Mouse (Mus musculus) right cerebral cortex, postnatal 14 days (tissue): ENCODE results near the gene Hccs.
"Not testable (repeated sequence)": the region's sequence is repeated elsewhere in the genome, so short reads cannot be mapped to it uniquely, and the experiment has no call there.

Experiments used
- DNase-seq: peaks from one replicate; pipeline ENCODE4 v3.0.0; 2022

The Hccs gene

GRCm38 (mm10) chrX:169319945-169320667 is at the start of gene Hccs:
Hccs (minus strand) TSS chrX:169320372.
- peak; percentile 82 for DNase-seq

GRCm38 (mm10) chrX:169357146-169357772 is 37.1 kb upstream of the Hccs start:
- DNase-seq: no peak

- no peak for DNase-seq
Observed at GRCm38 (mm10) chrX:169338213-169338612, 18.0 kb upstream of the Hccs start.

- no peak for DNase-seq
Observed at GRCm38 (mm10) chrX:169337559-169337958, 17.4 kb upstream of the Hccs start.

GRCm38 (mm10) chrX:169332264-169332663 is 12.1 kb upstream of the Hccs start:
- peak; percentile 58 for DNase-seq

- no peak for DNase-seq
Observed at GRCm38 (mm10) chrX:169325929-169326595, 5.9 kb upstream of the Hccs start.

- not testable (repeated sequence) for DNase-seq
Observed at GRCm38 (mm10) chrX:169320668-169321005, 465 bp upstream of the Hccs start.

- DNase-seq: no peak
Observed at GRCm38 (mm10) chrX:169319066-169319760, 959 bp downstream of the Hccs start.

- DNase-seq: no peak
Observed at GRCm38 (mm10) chrX:169308559-169308958, 11.6 kb downstream of the Hccs start.

GRCm38 (mm10) chrX:169303945-169304344 is 16.2 kb downstream of the Hccs start:
- peak; percentile 8 for DNase-seq

GRCm38 (mm10) chrX:169302271-169303045 is 17.7 kb downstream of the Hccs start:
- no peak for DNase-seq

- peak; percentile 4 for DNase-seq
Observed at GRCm38 (mm10) chrX:169299579-169299978, 20.6 kb downstream of the Hccs start.

- DNase-seq: no peak
Observed at GRCm38 (mm10) chrX:169263433-169264172, 56.6 kb downstream of the Hccs start.

- DNase-seq: no peak
Observed at GRCm38 (mm10) chrX:169262212-169262611, 58.0 kb downstream of the Hccs start.

GRCm38 (mm10) chrX:169261034-169261433 is 59.1 kb downstream of the Hccs start:
- no peak for DNase-seq

- no peak for DNase-seq
Observed at GRCm38 (mm10) chrX:169256741-169257140, 63.4 kb downstream of the Hccs start.

- no peak for DNase-seq
Observed at GRCm38 (mm10) chrX:169255915-169256314, 64.3 kb downstream of the Hccs start.

- DNase-seq: no peak
Observed at GRCm38 (mm10) chrX:169222357-169223062, 97.7 kb downstream of the Hccs start.

GRCm38 (mm10) chrX:169220064-169220463 is 100.1 kb downstream of the Hccs start:
- no peak for DNase-seq

GRCm38 (mm10) chrX:169210019-169210418 is 110.2 kb downstream of the Hccs start:
- no peak for DNase-seq
